Mouse (Mus musculus) WW6 (cell line): ENCODE measurements at regions not wholly inside any gene's neighbourhood (a gene's known extent, or its start where the extent isn't known, plus 50 kb on each side); places are given as distances from the start of the nearest gene placed in this dataset.
"Not testable (repeated sequence)": the region's sequence is repeated elsewhere in the genome, so short reads cannot be mapped to it uniquely, and the experiment has no call there.

ENCODE experiments used
- DNase-seq: peaks from one replicate; pipeline ENCODE4 v3.0.0-alpha.2; 2013; ENCODE audit warnings: low read depth, low spot score

DNA sequence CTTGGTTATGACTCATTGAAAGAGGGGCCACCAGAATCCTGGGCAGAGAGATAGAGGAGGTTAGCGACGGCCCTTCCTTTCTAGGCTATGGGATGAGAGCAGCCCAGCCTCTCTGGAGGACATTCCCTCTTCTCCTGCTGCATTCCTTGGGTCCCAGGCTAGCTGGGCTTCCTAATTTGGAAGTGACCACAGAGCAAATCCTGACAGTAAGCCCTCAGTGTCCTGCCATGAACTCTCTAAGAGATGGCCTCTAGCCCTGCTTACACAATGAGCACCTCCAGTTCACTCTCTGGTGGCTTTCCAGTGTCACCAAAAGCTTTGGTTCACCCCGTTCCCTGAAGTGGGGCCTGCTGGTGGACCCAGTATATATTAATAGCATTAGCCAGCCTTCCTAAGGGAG is 64.1 kb upstream of the Rmdn2 start:
- DNase-seq = no peak

- DNase-seq = not testable (repeated sequence)
These were observed 61.3 kb upstream of the Rmdn2 start for GRCm38 (mm10) chr17:79550409-79550808.

GRCm38 (mm10) chr17:79553850-79554249 is 57.8 kb upstream of the Rmdn2 start:
- DNase-seq = no peak

DNA sequence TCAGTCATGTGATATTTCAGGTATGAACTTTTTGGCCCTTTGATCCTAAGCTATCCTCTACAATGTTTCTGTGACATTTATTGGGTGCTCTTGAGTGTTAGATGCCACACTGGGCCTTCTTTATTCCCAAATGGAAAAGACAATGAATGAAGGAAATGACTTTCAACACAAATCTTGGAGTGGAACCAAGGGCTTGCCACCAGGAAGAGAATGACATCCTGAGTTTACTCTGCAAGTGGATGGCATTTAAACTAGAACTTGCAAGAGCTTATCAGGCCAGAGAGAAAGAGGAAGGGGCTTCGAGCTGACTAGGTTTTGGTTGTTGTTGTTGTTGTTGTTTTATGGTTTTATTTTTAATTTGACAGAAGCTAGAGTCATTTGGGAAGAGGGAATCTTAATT is 56.1 kb upstream of the Rmdn2 start:
- DNase-seq = no peak
